Mouse (Mus musculus): ENCODE measurements around the gene Cntnap2.
A peak's percentile ranks its signal among the peaks of the same experiment; 100 is the strongest.

- peak; percentile 70 for TF ChIP-seq CTCF (IDR thresholded peaks at IDR 0.05; ENCODE audit: low read depth)
- no peak for TF ChIP-seq EP300 (IDR thresholded peaks at IDR 0.05; ENCODE audit: low read depth)
Observed at GRCm38 (mm10) chr6:47314507-47315334, 2255.6 kb downstream of the Cntnap2 start.

Measured in liver, postnatal 0 days (tissue).